Mouse (Mus musculus) spleen, postnatal 14 days (tissue): ENCODE measurements around the gene Kcnf1.

ENCODE experiments used
- DNase-seq, 2 experiments: peaks; one replicate each; pipeline ENCODE4 v3.0.0; 2021 to 2022; ENCODE audit warnings: low spot score in 2 of 2

Kcnf1 gene

GRCm38 (mm10) chr12:17176757-17177092, at the start of gene Kcnf1:
Kcnf1 (minus strand) TSS chr12:17176888.
- DNase-seq, result no peak

GRCm38 (mm10) chr12:17225012-17225411, 48.3 kb upstream of the Kcnf1 start:
- no peak for DNase-seq

- DNase-seq, result no peak
These were observed 46.4 kb upstream of the Kcnf1 start for GRCm38 (mm10) chr12:17223050-17223449.

GRCm38 (mm10) chr12:17221891-17222428, 45.3 kb upstream of the Kcnf1 start:
- DNase-seq, result no peak

GRCm38 (mm10) chr12:17220631-17221030, 43.9 kb upstream of the Kcnf1 start:
- DNase-seq, result no peak

GRCm38 (mm10) chr12:17219107-17219506, 42.4 kb upstream of the Kcnf1 start:
- DNase-seq, result no peak

- DNase-seq, result no peak
These were observed 41.7 kb upstream of the Kcnf1 start for GRCm38 (mm10) chr12:17218390-17218789.

- no peak for DNase-seq
These were observed 39.1 kb upstream of the Kcnf1 start for GRCm38 (mm10) chr12:17215751-17216150.

- DNase-seq, result no peak
These were observed 26.0 kb upstream of the Kcnf1 start for GRCm38 (mm10) chr12:17202492-17203322.

- DNase-seq, result no peak
These were observed 21.9 kb upstream of the Kcnf1 start for GRCm38 (mm10) chr12:17198621-17199020.

- DNase-seq, result no peak
These were observed 17.5 kb upstream of the Kcnf1 start for GRCm38 (mm10) chr12:17194140-17194539.

- DNase-seq, result no peak
These were observed 16.6 kb upstream of the Kcnf1 start for GRCm38 (mm10) chr12:17193311-17193710.

- DNase-seq, result no peak
These were observed 16.2 kb upstream of the Kcnf1 start for GRCm38 (mm10) chr12:17192887-17193286.

- no peak for DNase-seq
These were observed 7.7 kb upstream of the Kcnf1 start for GRCm38 (mm10) chr12:17184303-17184775.

GRCm38 (mm10) chr12:17183788-17184187, 7.1 kb upstream of the Kcnf1 start:
- DNase-seq, result no peak

GRCm38 (mm10) chr12:17176041-17176756, 489 bp downstream of the Kcnf1 start:
- DNase-seq, result peak in 1 of 2 experiments; percentile 4

- DNase-seq, result no peak
These were observed 1.1 kb downstream of the Kcnf1 start for GRCm38 (mm10) chr12:17175531-17175951.

- DNase-seq, result no peak
These were observed 1.6 kb downstream of the Kcnf1 start for GRCm38 (mm10) chr12:17175124-17175523.

GRCm38 (mm10) chr12:17174134-17174893, 2.4 kb downstream of the Kcnf1 start:
- no peak for DNase-seq

- no peak for DNase-seq
These were observed 6.3 kb downstream of the Kcnf1 start for GRCm38 (mm10) chr12:17170406-17170805.

- no peak for DNase-seq
These were observed 10.6 kb downstream of the Kcnf1 start for GRCm38 (mm10) chr12:17166116-17166515.

GRCm38 (mm10) chr12:17163996-17164395, 12.7 kb downstream of the Kcnf1 start:
- no peak for DNase-seq
